Mouse (Mus musculus): Measurements from ENCODE around the gene Abhd17c.
"Not testable (repeated sequence)": the region's sequence is repeated elsewhere in the genome, so short reads cannot be mapped to it uniquely, and the experiment has no call there.

The Abhd17c gene

DNA sequence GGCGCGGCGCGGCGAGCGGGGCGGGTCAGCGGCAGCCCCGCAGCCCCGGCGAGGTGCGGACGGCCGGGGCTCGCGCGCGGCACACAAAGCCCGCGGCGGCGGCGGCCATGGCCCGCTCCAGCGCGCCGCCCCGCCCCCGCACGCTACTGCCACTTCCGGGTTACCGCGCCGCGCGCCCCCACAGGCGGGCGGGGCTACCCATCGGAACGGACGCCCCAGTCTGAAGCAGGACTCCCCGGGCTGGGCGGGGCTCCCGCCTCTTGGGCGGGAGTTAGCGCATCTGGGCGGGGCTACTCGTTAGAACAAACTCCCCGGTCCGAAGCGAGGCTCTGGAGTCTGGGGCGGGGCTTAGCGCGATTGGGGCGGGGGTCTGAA lies 254 bp upstream of the Abhd17c start:
- DNase-seq, result peak; percentile 93

- DNase-seq, result peak; percentile 14
These were observed 1.2 kb downstream of the Abhd17c start for GRCm38 (mm10) chr7:84150361-84151000.

DNA sequence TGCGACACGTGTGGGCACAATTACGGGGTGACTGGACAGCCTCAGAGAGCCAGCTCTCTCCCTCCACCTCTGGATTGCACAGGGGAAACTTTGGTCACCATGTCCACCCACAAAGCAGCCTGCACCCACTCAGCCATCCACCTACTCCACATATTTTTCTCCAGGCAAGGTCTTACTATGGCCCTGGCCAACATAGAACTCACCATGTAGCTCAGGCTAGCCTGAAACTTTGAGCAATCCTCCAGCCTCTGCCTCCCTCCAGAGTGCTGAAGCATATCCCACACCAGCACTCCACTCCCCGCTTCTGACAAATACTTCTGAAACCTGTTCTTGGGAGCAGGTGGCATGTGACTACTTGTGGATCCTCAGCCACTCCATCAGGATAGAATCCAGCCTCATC lies 1.9 kb downstream of the Abhd17c start:
- no peak for DNase-seq

DNA sequence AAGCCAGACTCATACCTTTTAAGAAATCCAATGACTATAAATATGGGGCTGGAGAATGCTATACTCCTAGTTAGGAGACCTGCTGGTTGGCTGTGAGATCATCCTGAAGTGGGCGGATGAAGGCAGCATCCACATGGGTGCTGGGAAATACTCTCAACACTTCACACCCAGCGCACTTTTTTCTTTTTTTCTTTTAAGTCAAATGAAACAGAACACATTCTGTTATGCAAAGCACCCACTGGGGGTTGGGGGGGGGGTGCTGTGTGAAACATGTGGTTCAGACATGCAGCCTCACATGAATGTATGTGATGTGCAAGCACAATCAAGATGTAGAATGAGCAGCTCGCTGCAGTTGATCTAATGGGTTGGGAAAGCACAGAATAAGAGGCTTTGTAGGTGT lies 2.8 kb downstream of the Abhd17c start:
- DNase-seq, result no peak

GRCm38 (mm10) chr7:84147746-84148145 lies 3.9 kb downstream of the Abhd17c start:
- no peak for DNase-seq

- DNase-seq, result no peak
These were observed 6.1 kb downstream of the Abhd17c start for GRCm38 (mm10) chr7:84145633-84146032.

- DNase-seq, result no peak
These were observed 8.8 kb downstream of the Abhd17c start for GRCm38 (mm10) chr7:84142736-84143473.

- no peak for DNase-seq
These were observed 9.5 kb downstream of the Abhd17c start for GRCm38 (mm10) chr7:84142196-84142595.

DNA sequence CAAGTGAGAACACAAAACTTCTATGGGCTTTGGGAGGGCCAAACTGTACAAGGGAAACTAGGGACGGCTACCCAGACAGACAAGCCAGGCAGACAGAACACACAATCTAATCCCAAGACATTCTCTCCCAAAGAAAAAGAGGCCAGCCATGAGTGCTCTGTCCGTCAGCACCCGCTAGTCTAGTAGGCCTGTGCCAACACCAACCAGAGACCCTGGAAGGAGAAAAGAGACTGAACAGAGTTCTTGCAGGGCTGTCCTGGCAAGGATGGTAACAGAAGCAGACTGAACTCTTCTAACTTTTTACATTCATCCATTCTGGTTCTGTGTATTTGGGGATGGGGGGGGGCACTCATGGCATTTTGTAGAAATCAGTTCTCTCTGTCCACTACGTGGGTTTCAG lies 12.1 kb downstream of the Abhd17c start:
- DNase-seq, result no peak

DNA sequence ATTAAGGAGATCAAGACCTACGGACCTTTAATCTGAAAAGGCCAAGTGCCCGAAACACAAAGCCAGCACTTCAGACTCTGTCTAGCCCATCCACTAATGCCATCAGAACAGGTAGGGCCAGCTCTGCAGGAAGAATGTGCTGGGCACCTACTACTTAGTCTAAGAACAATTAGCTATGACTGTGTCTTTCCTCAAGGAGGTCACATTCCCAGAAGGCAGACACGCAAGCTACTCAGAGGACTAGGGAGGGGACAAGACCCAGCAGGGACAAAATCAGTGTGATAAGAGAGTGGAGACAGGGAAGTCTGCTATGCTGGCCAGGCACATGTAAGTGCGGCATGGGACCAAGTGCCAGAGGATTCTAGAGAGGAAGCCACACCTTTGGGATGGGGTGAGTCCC lies 13.0 kb downstream of the Abhd17c start:
- DNase-seq, result no peak

GRCm38 (mm10) chr7:84137779-84138178 lies 13.9 kb downstream of the Abhd17c start:
- DNase-seq, result no peak

DNA sequence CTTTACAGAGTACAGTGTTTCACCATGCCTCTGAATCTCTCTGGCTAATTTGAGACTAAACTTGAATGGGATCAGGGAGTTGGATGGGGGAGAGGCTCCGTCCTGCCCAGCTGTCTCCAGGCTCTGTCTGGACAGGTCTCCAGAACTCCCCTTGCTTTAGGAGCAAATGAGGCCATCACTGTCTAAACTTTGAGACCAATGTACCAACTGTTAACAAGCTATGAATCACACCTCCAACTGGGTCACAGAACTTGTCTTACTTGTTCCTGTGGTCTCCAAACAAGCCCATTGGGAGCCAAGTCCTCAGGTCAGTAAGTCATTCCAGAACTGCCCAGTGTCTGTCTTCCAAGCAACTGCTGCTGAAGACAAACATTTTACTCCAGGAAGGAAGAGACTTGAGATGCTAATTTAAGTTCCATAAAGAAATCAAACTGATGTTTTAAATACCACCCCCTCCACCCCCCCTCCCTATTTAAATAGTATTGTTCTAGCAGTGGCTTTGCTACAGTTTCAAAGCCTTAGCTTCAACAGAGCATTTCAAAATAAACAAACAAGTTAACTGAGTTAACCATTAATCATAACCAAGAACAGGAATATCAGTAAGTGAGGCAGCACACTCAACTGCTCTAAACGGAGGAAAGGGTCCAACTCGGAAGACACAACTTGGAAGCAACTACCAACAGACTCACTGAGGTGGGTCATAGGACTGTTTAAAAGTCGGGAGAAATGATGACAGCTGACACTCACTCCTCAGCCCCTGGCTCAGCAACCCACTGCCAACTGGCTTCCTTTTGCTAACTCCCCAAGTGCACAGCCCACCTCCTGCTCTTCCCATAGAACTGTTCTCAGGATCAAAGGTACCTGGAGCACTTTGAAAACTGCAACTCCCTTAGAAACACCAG lies 15.6 kb downstream of the Abhd17c start:
- no peak for DNase-seq

GRCm38 (mm10) chr7:84132704-84133103 lies 19.0 kb downstream of the Abhd17c start:
- DNase-seq, result no peak

DNA sequence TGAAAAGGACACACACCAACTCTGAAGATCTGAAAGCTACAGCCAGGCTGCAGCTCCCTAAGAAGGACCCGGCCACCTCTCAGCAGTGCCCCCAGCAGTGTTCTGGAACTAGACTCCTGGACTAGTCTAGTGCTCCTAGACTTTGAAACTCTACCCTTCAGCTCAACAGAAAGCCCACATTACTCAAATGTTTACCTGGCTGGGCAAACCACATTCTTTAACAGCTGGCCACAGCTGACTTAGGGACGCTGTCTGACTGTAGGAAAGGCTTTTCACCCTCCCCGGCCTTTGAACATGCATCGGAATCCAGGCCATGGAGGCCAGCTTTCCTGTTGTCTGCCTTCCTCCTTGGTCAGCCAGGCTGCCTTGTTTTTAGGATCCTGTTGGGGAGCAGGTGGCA lies 20.0 kb downstream of the Abhd17c start:
- DNase-seq, result no peak

- DNase-seq, result no peak
These were observed 23.0 kb downstream of the Abhd17c start for GRCm38 (mm10) chr7:84128661-84129060.

GRCm38 (mm10) chr7:84125730-84126129 lies 26.0 kb downstream of the Abhd17c start:
- DNase-seq, result no peak

- DNase-seq, result not testable (repeated sequence)
These were observed 28.0 kb downstream of the Abhd17c start for GRCm38 (mm10) chr7:84123651-84124050.

- no peak for DNase-seq
These were observed 29.9 kb downstream of the Abhd17c start for GRCm38 (mm10) chr7:84121778-84122177.

DNA sequence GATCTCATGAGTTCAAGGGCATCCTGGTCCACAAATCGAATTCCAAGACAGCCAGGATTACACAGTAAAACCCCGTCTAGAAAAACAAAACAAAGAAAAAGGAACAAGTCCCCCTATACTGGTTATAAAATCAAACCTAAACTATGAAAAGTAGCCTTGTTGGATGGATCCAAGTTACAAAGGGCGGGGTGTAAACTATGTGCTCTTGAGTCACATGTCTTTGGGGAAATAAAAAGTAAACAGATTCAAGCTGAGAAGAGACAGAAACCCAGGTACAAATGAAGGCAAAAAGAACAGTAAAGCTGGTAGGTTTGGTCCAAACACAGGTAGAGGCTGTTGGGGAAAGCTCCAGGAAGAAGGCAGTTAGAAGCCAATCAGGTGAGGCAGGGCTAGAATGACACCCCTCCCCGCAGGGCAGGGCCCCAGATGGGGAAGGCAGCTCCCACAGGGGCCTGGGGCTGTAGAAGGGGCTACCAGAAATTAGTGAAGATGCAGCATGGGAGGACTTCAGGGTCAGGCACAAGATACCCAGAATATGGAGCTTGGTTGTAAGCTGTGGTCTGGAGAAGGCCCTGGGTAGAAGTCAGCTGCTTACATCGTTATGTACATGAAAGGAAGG lies 31.4 kb downstream of the Abhd17c start:
- no peak for DNase-seq

DNA sequence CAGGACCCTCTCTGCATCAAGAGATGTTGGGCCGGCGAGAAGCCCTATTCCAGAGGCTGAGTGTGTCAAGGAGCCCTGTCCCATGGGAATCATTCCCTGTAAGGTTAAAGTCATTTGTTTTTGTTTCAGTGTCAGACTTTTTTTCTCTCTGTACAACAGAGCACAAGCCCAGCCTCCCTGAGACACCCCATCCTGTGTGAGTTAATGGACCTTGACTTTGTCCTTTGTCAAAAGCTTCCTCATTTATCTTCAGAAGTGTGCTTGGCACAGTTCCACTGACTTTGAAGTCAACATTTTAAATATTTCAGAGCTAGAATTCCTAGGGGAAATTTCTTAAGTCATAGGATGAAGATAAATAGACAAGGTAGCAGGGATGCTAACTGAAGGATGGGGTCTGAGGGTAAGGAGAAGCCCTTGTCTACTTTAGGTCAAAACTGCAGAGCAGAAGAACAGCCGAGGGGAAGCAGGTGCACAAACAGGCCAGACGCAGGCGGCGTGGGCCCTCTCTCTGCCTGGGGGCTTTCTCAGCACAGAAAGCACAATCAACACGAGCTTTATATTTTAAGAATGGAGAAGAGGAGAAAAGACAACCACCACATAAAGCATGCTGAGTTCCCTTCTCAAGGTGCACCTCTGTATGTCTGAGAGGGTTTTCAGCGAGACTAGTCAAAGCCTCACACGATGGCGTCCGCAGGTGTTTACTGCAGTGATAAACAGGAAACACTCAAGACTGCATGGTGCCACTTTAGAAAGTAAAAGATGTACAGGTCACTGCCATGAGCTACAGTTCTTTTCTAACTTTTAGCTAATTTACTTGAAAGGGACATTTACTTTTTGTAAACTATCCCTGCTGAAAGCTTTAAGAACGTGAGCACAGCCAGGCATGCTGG lies 32.2 kb downstream of the Abhd17c start:
- no peak for DNase-seq

- DNase-seq, result no peak
These were observed 34.1 kb downstream of the Abhd17c start for GRCm38 (mm10) chr7:84117543-84118122.
